Mouse (Mus musculus): Measurements from ENCODE around the gene Cpne2. TPM values are rescaled to one million over a fixed set of nuclear protein-coding genes. Genes with fewer than 3 reads are reported as not detected.

Gene Cpne2
- polyA plus RNA-seq, 2 experiments = 2.6 to 2.7 TPM

GRCm38 (mm10) chr8:94566033-94566432 lies 33.2 kb downstream of the Cpne2 start:
- ATAC-seq (ENCODE audit: insufficient read depth) (no peak), DNase-seq (ENCODE audit: low read depth in 3 of 3, low spot score in 3 of 3) (no peak)
- Histone ChIP-seq H3K4me1 (replicated peaks; ENCODE audit: control insufficient read depth in 2 of 2, insufficient read depth in 2 of 2, low read length in 1 of 2) (0 out of 4 replicates have a peak, but pooled peaks cover 0 to 6% of the 10 kb centered on the region in 2 experiments), H3K27ac (no peak overlapping the region), H3K4me2 (ENCODE audit: low read depth) (no peak overlapping the region), H3K36me3 (replicated peaks; ENCODE audit: control insufficient read depth, insufficient read depth, low read depth) (no peaks in the 10 kb centered on the region), H3K9ac (replicated peaks) (no peak overlapping the region), H3K4me3 (ENCODE audit: insufficient read depth in 1 of 2, low read depth in 2 of 2, low read length in 2 of 2) (no peak overlapping the region), H3K27me3 (ENCODE audit: control insufficient read depth, insufficient read depth, low read length) (no peaks in the 10 kb centered on the region), H3K9me3 (ENCODE audit: control insufficient read depth, low read length) (no peaks in the 10 kb centered on the region)
- WGBS (ENCODE audit: insufficient replicate concordance) = 62% methylated on average over 6 of the region's 6 CpGs
- TF ChIP-seq EP300 (IDR thresholded peaks at IDR 0.05; ENCODE audit: low read depth) (no peak), CTCF (IDR thresholded peaks at IDR 0.05; ENCODE audit: low read depth) (no peak)

GRCm38 (mm10) chr8:94566446-94567158 lies 33.8 kb downstream of the Cpne2 start:
- Histone ChIP-seq H3K27me3 (ENCODE audit: control insufficient read depth, insufficient read depth, low read length) (no peaks in the 10 kb centered on the region), H3K36me3 (replicated peaks; ENCODE audit: control insufficient read depth, insufficient read depth, low read depth) (no peaks in the 10 kb centered on the region), H3K9me3 (ENCODE audit: control insufficient read depth, low read length) (no peaks in the 10 kb centered on the region), H3K27ac (no peak overlapping the region), H3K4me3 (ENCODE audit: insufficient read depth in 1 of 2, low read depth in 2 of 2, low read length in 2 of 2) (no peak overlapping the region), H3K4me1 (replicated peaks; ENCODE audit: control insufficient read depth in 2 of 2, insufficient read depth in 2 of 2, low read length in 1 of 2) (0 out of 4 replicates have a peak, but pooled peaks cover 0 to 6% of the 10 kb centered on the region in 2 experiments), H3K9ac (replicated peaks) (no peak overlapping the region), H3K4me2 (ENCODE audit: low read depth) (no peak overlapping the region)
- DNase-seq (ENCODE audit: low read depth in 3 of 3, low spot score in 3 of 3) (no peak), ATAC-seq (ENCODE audit: insufficient read depth) (no peak)
- no peak for TF ChIP-seq EP300 (IDR thresholded peaks at IDR 0.05; ENCODE audit: low read depth)
- TF ChIP-seq CTCF (IDR thresholded peaks at IDR 0.05; ENCODE audit: low read depth) = no peak
- 53% methylated on average over 15 of the region's 15 CpGs for WGBS (ENCODE audit: insufficient replicate concordance)

- H3K27ac ChIP-seq = no peak overlapping the region
- no peaks in the 10 kb centered on the region for H3K27me3 ChIP-seq (ENCODE audit: control insufficient read depth, insufficient read depth, low read length)
- H3K9ac ChIP-seq (replicated peaks) = no peak overlapping the region
- H3K36me3 ChIP-seq (replicated peaks; ENCODE audit: control insufficient read depth, insufficient read depth, low read depth) = no peaks in the 10 kb centered on the region
- H3K9me3 ChIP-seq (ENCODE audit: control insufficient read depth, low read length) = no peaks in the 10 kb centered on the region
- no peak for DNase-seq (ENCODE audit: low read depth in 3 of 3, low spot score in 3 of 3)
- H3K4me3 ChIP-seq (ENCODE audit: insufficient read depth in 1 of 2, low read depth in 2 of 2, low read length in 2 of 2) = no peak overlapping the region
- 59% methylated on average over 8 of the region's 8 CpGs for WGBS (ENCODE audit: insufficient replicate concordance)
- TF ChIP-seq CTCF (IDR thresholded peaks at IDR 0.05; ENCODE audit: low read depth) (no peak), EP300 (IDR thresholded peaks at IDR 0.05; ENCODE audit: low read depth) (no peak)
- no peak overlapping the region for H3K4me2 ChIP-seq (ENCODE audit: low read depth)
- H3K4me1 ChIP-seq (replicated peaks; ENCODE audit: control insufficient read depth in 2 of 2, insufficient read depth in 2 of 2, low read length in 1 of 2) = 0 out of 4 replicates have a peak, but pooled peaks cover 0 to 6% of the 10 kb centered on the region in 2 experiments
- no peak for ATAC-seq (ENCODE audit: insufficient read depth)
Measured at GRCm38 (mm10) chr8:94567159-94567849, 34.5 kb downstream of the Cpne2 start.

GRCm38 (mm10) chr8:94568098-94568497 lies 35.3 kb downstream of the Cpne2 start:
- Histone ChIP-seq H3K27ac (no peak overlapping the region), H3K9me3 (ENCODE audit: control insufficient read depth, low read length) (no peaks in the 10 kb centered on the region), H3K27me3 (ENCODE audit: control insufficient read depth, insufficient read depth, low read length) (no peaks in the 10 kb centered on the region), H3K4me3 (ENCODE audit: insufficient read depth in 1 of 2, low read depth in 2 of 2, low read length in 2 of 2) (no peak overlapping the region), H3K36me3 (replicated peaks; ENCODE audit: control insufficient read depth, insufficient read depth, low read depth) (no peaks in the 10 kb centered on the region), H3K4me2 (ENCODE audit: low read depth) (no peak overlapping the region), H3K9ac (replicated peaks) (no peak overlapping the region), H3K4me1 (replicated peaks; ENCODE audit: control insufficient read depth in 2 of 2, insufficient read depth in 2 of 2, low read length in 1 of 2) (0 out of 4 replicates have a peak, but pooled peaks cover 0 to 6% of the 10 kb centered on the region in 2 experiments)
- 68% methylated on average over 8 of the region's 8 CpGs for WGBS (ENCODE audit: insufficient replicate concordance)
- no peak for ATAC-seq (ENCODE audit: insufficient read depth)
- DNase-seq (ENCODE audit: low read depth in 3 of 3, low spot score in 3 of 3) = no peak
- TF ChIP-seq EP300 (IDR thresholded peaks at IDR 0.05; ENCODE audit: low read depth) (no peak), CTCF (IDR thresholded peaks at IDR 0.05; ENCODE audit: low read depth) (no peak)

GRCm38 (mm10) chr8:94569419-94569818 lies 36.6 kb downstream of the Cpne2 start:
- no peak for DNase-seq (ENCODE audit: low read depth in 3 of 3, low spot score in 3 of 3)
- Histone ChIP-seq H3K27ac (no peak overlapping the region), H3K4me3 (ENCODE audit: insufficient read depth in 1 of 2, low read depth in 2 of 2, low read length in 2 of 2) (no peak overlapping the region), H3K4me1 (replicated peaks; ENCODE audit: control insufficient read depth in 2 of 2, insufficient read depth in 2 of 2, low read length in 1 of 2) (0 out of 4 replicates have a peak, but pooled peaks cover 0 to 6% of the 10 kb centered on the region in 2 experiments), H3K4me2 (ENCODE audit: low read depth) (no peak overlapping the region), H3K9ac (replicated peaks) (no peak overlapping the region), H3K36me3 (replicated peaks; ENCODE audit: control insufficient read depth, insufficient read depth, low read depth) (peaks cover 8% of the 10 kb centered on the region), H3K27me3 (ENCODE audit: control insufficient read depth, insufficient read depth, low read length) (no peaks in the 10 kb centered on the region), H3K9me3 (ENCODE audit: control insufficient read depth, low read length) (no peaks in the 10 kb centered on the region)
- no peak for TF ChIP-seq CTCF (IDR thresholded peaks at IDR 0.05; ENCODE audit: low read depth)
- no peak for TF ChIP-seq EP300 (IDR thresholded peaks at IDR 0.05; ENCODE audit: low read depth)
- no peak for ATAC-seq (ENCODE audit: insufficient read depth)
- WGBS (ENCODE audit: insufficient replicate concordance) = 73% methylated on average over 1 of the region's 1 CpGs

All from liver, embryonic 14.5 days (tissue).